Mouse (Mus musculus) neural tube, embryonic 11.5 days (tissue): ENCODE measurements around the gene Fbxw4. TPM values are rescaled to one million over a fixed set of nuclear protein-coding genes. Genes with fewer than 3 reads are reported as not detected.

Experiments used
- ATAC-seq: fragments of 200-750 bp; cut with Nextera tagmentation; 2 replicates; pipeline ENCODE4 v1.8.0; 2017; ENCODE audit warnings: moderate number of reproducible peaks, mild to moderate bottlenecking, moderate TSS enrichment, moderate library complexity; ENCODE audit not compliant: insufficient read depth, low FRiP score, low TSS enrichment
- DNase-seq: peaks from one replicate; pipeline ENCODE4 v3.0.0-alpha.2; 2015; ENCODE audit warnings: low spot score
- H3K27ac ChIP-seq: fragments of 300-500 bp; sonication (generic); 2 replicates; pipeline ENCODE4 v1.5.1; 2014; ENCODE audit warnings: low read depth, mild to moderate bottlenecking, low read length
- H3K27me3 ChIP-seq: fragments of 300-500 bp; sonication (generic); 2 replicates; pipeline ENCODE4 v1.6.1; 2014; ENCODE audit warnings: mild to moderate bottlenecking, low read length, mixed read lengths; ENCODE audit not compliant: control insufficient read depth, insufficient read depth
- H3K36me3 ChIP-seq: fragments of 300-500 bp; sonication (generic); 2 replicates; pipeline ENCODE4 v1.6.1; 2014; ENCODE audit warnings: mild to moderate bottlenecking, low read length, moderate library complexity, mixed read lengths; ENCODE audit not compliant: control insufficient read depth, insufficient read depth
- H3K4me1 ChIP-seq: fragments of 300-500 bp; sonication (generic); 2 replicates; pipeline ENCODE4 v1.6.1; 2014; ENCODE audit warnings: low read length, mixed read lengths; ENCODE audit not compliant: control insufficient read depth, insufficient read depth
- H3K4me2 ChIP-seq: fragments of 300-500 bp; sonication (generic); 2 replicates; pipeline ENCODE4 v1.6.1; 2014; ENCODE audit warnings: low read depth, mild to moderate bottlenecking, moderate library complexity
- H3K4me3 ChIP-seq: fragments of 300-500 bp; sonication (generic); 2 replicates; pipeline ENCODE4 v1.5.1; 2014; ENCODE audit warnings: low read depth, low read length
- H3K9ac ChIP-seq: fragments of 300-500 bp; sonication (generic); 2 replicates; pipeline ENCODE4 v1.6.1; 2014; ENCODE audit warnings: mild to moderate bottlenecking, low read length
- H3K9me3 ChIP-seq: fragments of 300-500 bp; sonication (generic); 2 replicates; pipeline ENCODE4 v1.6.1; 2016; ENCODE audit warnings: low read length; ENCODE audit not compliant: control insufficient read depth
- WGBS: fragments of 180-500 bp; shearing (Covaris S2); extraction: QIAGEN DNeasy Blood & Tissue Kit; methylation state at CpG from one replicate; pipeline ENCODE4 v1.1.7; 2014; 5-methylcytosine and 5-hydroxymethylcytosine counted together
- polyA plus RNA-seq: library from polyadenylated mRNA; unstranded; fragments of >200 nt; fragmentation: Nextera tagmentation; extraction: Ambion mirVana; gene quantifications from 2 replicates; pipeline ENCODE4 v1.2.1, GENCODE M21; 2014

The Fbxw4 gene
- polyA plus RNA-seq, 1 experiment from 2014 or later, result 4.4 TPM

DNA sequence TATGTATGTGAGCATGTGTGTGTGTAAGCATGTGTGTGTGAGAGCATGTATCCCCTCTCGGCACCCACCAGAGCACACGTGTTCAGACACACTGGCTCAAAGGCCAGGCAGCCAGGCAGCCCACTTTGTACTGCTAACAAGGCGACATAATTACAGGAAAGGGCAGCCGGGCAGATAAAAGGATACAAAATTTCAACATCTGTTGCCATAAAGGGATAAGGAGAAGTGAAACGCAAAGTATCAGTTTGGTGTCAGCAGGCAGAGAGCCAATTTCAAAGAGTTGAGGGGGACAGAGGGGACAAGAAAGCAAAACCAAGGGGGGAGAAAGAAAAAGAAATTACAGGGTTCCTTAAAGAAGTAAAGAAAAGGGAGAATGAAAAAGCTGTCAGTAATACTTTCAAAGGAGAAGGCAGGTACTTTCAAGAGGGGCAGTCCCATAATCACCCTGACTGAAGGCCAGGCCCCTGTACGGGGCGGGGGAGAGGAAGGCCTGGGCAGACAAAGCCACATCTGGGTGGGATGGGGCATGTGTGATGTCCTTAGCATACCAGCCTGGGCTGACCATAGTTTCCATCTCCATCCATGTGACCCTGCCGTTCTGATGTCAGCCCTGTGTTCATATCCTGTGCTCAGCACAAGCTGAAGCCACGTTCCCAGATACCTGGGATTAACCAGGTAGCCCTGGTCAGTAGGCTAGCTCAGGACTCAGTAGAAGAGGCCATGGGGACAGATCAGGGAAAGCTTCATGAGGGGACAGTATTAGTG, 75.1 kb downstream of the Fbxw4 start:
- H3K4me3 ChIP-seq, result no peak overlapping the region
- ATAC-seq (no peak), DNase-seq (no peak)
- no peak overlapping the region for H3K9ac ChIP-seq
- H3K9me3 ChIP-seq, result no peaks in the 10 kb centered on the region
- whole genome bisulfite sequencing, result 73% methylated on average over 9 of the region's 9 CpGs
- peaks cover 12% of the 10 kb centered on the region for H3K4me1 ChIP-seq
- no peaks in the 10 kb centered on the region for H3K36me3 ChIP-seq
- H3K27me3 ChIP-seq, result no peaks in the 10 kb centered on the region
- H3K4me2 ChIP-seq, result no peak overlapping the region
- no peak overlapping the region for H3K27ac ChIP-seq

DNA sequence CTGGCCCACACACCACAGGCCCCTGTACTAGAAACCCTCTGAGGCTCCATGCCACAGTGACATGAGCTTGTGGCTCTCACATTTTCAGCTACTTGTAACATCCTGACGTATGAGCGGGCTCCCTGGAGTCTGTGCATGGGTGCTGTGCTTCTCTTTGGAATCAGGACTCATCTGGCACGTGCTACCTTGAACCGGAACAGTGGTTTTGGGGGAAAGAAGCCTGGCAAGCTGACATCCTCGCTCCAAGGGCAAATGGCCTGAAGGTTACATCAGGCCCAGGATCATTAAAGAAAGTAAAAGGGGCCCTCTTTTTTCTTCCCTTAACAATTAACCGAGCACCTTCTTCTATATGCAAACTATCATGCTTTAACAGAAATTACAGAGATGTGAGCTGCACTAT, 77.0 kb downstream of the Fbxw4 start:
- peaks cover 12% of the 10 kb centered on the region for H3K4me1 ChIP-seq
- no peaks in the 10 kb centered on the region for H3K36me3 ChIP-seq
- no peak for DNase-seq
- WGBS, result 82% methylated on average over 6 of the region's 6 CpGs
- no peak overlapping the region for H3K9ac ChIP-seq
- H3K4me3 ChIP-seq, result no peak overlapping the region
- H3K27ac ChIP-seq, result no peak overlapping the region
- ATAC-seq, result no peak
- no peak overlapping the region for H3K4me2 ChIP-seq
- no peaks in the 10 kb centered on the region for H3K9me3 ChIP-seq
- no peaks in the 10 kb centered on the region for H3K27me3 ChIP-seq

DNA sequence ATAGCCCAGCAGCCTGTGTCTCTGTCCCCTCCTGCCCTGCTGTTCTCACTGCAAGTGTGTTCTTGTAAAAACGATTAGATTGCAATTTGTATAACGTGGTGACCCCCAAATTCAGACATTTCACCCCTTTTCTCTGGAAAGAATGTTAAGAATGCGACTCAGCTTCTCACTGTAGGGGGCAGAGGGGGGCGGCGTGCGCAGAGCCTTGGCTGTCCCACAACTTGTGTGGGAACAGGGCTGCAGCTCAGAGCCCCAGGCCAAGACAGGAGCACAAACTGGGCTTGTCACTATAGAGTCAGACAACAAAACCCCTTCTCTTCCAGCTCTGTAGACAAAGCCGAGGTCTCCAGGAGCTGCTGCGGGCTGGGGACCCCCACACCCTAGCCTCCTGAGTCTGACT, 78.0 kb downstream of the Fbxw4 start:
- 12% methylated on average over 8 of the region's 8 CpGs for WGBS
- Histone ChIP-seq H3K36me3 (no peaks in the 10 kb centered on the region), H3K4me3 (no peak overlapping the region), H3K27ac (0 out of 2 replicates have a peak overlapping the region, but pooled peaks have one; percentile 20), H3K4me2 (no peak overlapping the region), H3K9ac (0 out of 2 replicates have a peak overlapping the region, but pooled peaks have one; percentile 26), H3K4me1 (peaks cover 12% of the 10 kb centered on the region), H3K27me3 (no peaks in the 10 kb centered on the region), H3K9me3 (no peaks in the 10 kb centered on the region)
- DNase-seq (no peak), ATAC-seq (no peak)

DNA sequence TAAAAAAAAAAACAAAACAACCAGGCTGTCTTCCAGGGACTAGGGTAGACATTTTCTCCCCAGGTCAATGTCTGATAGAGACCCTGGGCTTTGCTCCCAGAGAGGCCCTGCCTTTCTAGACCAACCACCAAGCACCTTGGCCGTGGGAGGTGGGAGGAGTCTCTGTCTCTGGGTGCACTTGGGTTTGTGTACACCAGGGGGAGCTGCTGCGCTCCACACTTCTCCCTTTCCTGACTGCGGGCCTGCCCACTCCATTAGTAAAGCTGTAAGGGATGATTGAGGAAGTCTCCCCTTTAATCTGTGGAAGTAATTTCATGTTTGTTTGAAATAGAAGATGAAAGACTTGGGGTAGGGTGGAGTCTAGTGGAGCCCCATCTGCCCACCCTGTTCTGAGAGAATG, 78.9 kb downstream of the Fbxw4 start:
- no peaks in the 10 kb centered on the region; the same call in 1 of the 2 replicates for H3K36me3 ChIP-seq
- H3K4me3 ChIP-seq, result no peak overlapping the region
- H3K4me1 ChIP-seq, result peaks cover 16% of the 10 kb centered on the region
- H3K9ac ChIP-seq, result no peak overlapping the region
- no peaks in the 10 kb centered on the region for H3K9me3 ChIP-seq
- ATAC-seq (no peak), DNase-seq (peak; percentile 59)
- H3K4me2 ChIP-seq, result no peak overlapping the region
- no peak overlapping the region for H3K27ac ChIP-seq
- 61% methylated on average over 3 of the region's 3 CpGs for WGBS
- H3K27me3 ChIP-seq, result no peaks in the 10 kb centered on the region

DNA sequence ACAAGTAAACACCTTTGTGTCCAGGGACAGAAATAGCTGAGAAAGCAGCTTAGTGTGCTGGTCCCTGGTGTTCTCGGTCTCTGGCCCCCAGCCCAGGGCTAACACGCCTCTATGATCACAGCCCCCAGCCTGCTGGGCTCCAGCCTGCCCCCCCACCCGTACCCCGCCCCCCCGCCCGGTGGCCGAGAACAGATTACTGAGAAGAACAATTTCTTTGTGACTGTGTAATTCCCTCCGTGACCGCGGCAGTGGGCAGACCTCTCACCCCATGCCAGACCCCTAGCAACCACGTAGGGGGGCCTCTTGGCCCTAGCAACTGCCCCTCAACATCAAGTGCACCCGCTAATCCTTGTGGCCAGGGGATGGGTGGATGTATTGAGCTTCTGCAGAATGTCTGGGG, 79.9 kb downstream of the Fbxw4 start:
- Histone ChIP-seq H3K9ac (no peak overlapping the region), H3K9me3 (no peaks in the 10 kb centered on the region), H3K4me2 (no peak overlapping the region), H3K27ac (no peak overlapping the region), H3K36me3 (no peaks in the 10 kb centered on the region; the same call in 1 of the 2 replicates), H3K4me3 (no peak overlapping the region), H3K27me3 (no peaks in the 10 kb centered on the region), H3K4me1 (peaks cover 16% of the 10 kb centered on the region)
- ATAC-seq (no peak), DNase-seq (no peak)
- 68% methylated on average over 12 of the region's 12 CpGs for WGBS

DNA sequence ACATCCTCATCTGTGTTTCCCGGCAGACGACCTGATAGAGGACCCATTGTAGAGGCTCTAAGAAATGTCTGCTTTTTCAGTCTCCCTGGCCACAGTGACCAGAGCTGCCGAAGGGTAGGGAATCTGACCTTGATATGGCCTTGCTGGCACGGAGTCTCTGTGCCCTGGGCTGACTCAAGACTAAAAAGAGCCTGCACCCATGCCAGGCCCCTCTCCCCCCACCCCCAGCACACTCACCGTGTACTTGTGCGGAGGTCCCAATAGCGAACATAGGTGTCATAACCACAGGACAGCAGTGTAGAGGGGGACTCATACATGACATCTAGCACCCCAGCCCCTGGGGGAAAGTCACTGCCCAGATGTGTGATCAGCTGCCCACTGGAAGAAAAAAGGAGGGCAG, 80.7 kb downstream of the Fbxw4 start:
- H3K4me3 ChIP-seq, result no peak overlapping the region
- H3K9ac ChIP-seq, result no peak overlapping the region
- no peak overlapping the region for H3K4me2 ChIP-seq
- ATAC-seq (no peak), DNase-seq (no peak)
- peaks cover 16% of the 10 kb centered on the region for H3K4me1 ChIP-seq
- H3K27me3 ChIP-seq, result no peaks in the 10 kb centered on the region
- no peaks in the 10 kb centered on the region for H3K9me3 ChIP-seq
- H3K36me3 ChIP-seq, result no peaks in the 10 kb centered on the region; the same call in 1 of the 2 replicates
- WGBS, result 90% methylated on average over 7 of the region's 7 CpGs
- H3K27ac ChIP-seq, result no peak overlapping the region

DNA sequence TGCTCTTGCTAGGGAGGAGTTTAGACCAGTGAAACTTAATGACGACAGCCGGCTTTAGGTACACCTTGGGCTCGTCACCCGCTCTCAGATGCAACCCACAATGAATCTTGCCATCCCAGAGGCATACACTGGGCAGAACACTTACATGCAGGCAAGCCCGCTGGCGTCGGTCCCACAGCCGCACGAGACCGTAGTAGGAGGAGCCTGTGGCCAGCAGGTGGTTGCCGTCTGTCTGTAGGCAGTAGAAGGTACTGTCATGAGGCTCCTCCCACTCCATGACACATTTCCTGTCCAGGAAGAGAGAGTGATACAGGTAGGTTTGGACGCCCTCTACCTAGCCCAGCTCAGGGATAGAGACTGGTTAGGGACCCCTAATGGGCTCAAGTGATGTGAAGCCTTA, 81.1 kb downstream of the Fbxw4 start:
- H3K4me3 ChIP-seq, result no peak overlapping the region
- DNase-seq, result no peak

DNA sequence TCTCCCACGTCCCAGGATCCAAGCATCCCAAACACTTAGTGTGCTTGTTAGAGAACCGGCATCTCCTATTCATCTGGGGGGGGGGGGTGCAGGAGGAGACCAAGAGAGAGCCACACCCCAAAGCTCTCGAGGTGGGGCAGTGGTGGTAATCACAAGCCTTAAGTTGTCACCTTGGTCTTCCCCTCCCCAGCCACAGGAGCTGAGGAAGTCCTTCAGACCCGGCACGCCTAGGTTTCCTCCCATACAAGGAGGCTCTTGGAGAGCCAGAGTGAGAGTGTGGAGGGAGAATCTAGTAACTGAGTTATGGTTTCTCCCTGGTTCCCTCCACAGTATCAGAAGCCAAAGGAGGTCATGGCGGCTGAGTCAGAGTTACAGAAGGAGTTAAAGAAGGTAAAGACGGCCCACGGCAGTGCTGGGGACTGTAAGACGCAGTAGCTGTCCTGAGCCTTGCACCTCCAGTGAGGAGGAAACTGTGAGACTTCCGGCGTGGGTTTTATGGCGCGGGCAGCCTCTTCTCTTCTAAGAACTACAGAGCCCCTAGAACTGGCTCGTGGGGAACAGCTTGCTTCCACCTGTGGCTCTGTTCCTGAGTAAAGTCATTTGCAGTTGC, 82.9 kb downstream of the Fbxw4 start:
- 83% methylated on average over 14 of the region's 14 CpGs for WGBS
- H3K4me1 ChIP-seq, result peaks cover 13% of the 10 kb centered on the region
- H3K9me3 ChIP-seq, result no peaks in the 10 kb centered on the region
- no peaks in the 10 kb centered on the region; the same call in 1 of the 2 replicates for H3K36me3 ChIP-seq
- H3K27me3 ChIP-seq, result no peaks in the 10 kb centered on the region
- no peak overlapping the region for H3K4me2 ChIP-seq
- no peak for DNase-seq
- no peak for ATAC-seq
- no peak overlapping the region for H3K4me3 ChIP-seq
- no peak overlapping the region for H3K9ac ChIP-seq
- no peak overlapping the region for H3K27ac ChIP-seq

More for the DNA sequence above, 81.1 kb downstream of the Fbxw4 start:
- H3K4me2 ChIP-seq, result no peak overlapping the region
- H3K9me3 ChIP-seq, result no peaks in the 10 kb centered on the region
- H3K27ac ChIP-seq, result no peak overlapping the region
- peaks cover 16% of the 10 kb centered on the region for H3K4me1 ChIP-seq
- no peaks in the 10 kb centered on the region; the same call in 1 of the 2 replicates for H3K36me3 ChIP-seq
- H3K9ac ChIP-seq, result no peak overlapping the region
- 90% methylated on average over 12 of the region's 12 CpGs for WGBS
- no peaks in the 10 kb centered on the region for H3K27me3 ChIP-seq
- no peak for ATAC-seq

DNA sequence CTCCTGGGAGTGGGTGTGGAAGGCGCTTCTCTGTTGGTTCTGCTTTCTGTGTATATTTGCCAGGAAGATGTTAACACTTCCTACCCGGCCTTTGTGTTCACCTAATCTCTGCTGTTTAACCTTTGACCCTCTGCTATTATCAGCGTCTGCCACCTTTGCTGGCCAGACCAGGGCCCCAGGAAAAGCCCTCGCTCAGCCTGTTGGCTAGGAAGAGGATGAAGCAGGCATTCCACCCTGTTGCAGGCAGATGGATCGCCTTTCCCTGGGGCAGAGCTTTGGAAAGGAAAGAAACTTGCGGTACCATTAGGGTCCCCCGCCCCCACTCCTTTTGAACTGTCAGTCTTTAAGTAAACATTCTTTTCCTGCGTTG, 84.5 kb downstream of the Fbxw4 start:
- Histone ChIP-seq H3K4me3 (no peak overlapping the region), H3K9ac (no peak overlapping the region), H3K9me3 (no peaks in the 10 kb centered on the region), H3K4me1 (peaks cover 5% of the 10 kb centered on the region), H3K36me3 (peaks cover 2% of the 10 kb centered on the region; the same call in 1 of the 2 replicates), H3K27me3 (no peaks in the 10 kb centered on the region), H3K27ac (no peak overlapping the region), H3K4me2 (no peak overlapping the region)
- DNase-seq (no peak), ATAC-seq (no peak)
- WGBS, result 14% methylated on average over 8 of the region's 8 CpGs
